Mouse (Mus musculus) Patski (cell line): Measurements from ENCODE around the gene Ildr2. TPM values are rescaled to one million over a fixed set of nuclear protein-coding genes. Genes with fewer than 3 reads are reported as not detected.

Source experiments
- ATAC-seq: fragments of 100-300 bp; one replicate; pipeline ENCODE4 v1.8.0; 2021
- CTCF ChIA-PET: fragments of 350-600 bp; sonication (Branson Sonifier 250); formaldehyde crosslinking; loops from one replicate; lab custom pipeline; 2022; ENCODE audit warnings: inconsistent platforms; lab: Charles Lee
- POLR2A ChIA-PET: fragments of 350-600 bp; sonication (Branson Sonifier 250); formaldehyde crosslinking; loops from one replicate; lab custom pipeline; 2022; ENCODE audit warnings: antibody characterized with exemption, inconsistent platforms; lab: Charles Lee
- DNase-seq: peaks from one replicate; pipeline ENCODE4 v3.0.0-alpha.2; 2011; ENCODE audit warnings: low read depth, low spot score
- H3K27me3 ChIP-seq: fragments of 371-371 bp; one replicate; pipeline ENCODE4 v1.5.1; 2021
- CTCF ChIP-seq: fragments of 100-300 bp; IDR thresholded peaks from one replicate; pipeline ENCODE4 v1.5.1; 2021
- in situ Hi-C: fragments of 300-500 bp; cut with MboI; formaldehyde crosslinking; loops from 3 replicates; pipeline ENCODE4 v1.11.1; 2018; ENCODE audit warnings: low pct_unique_long_range_greater_than_20kb, mixed read lengths
- polyA plus RNA-seq: library from polyadenylated mRNA; unstranded; gene quantifications from one replicate; pipeline ENCODE4 v1.2.3, GENCODE M21; 2021

Ildr2 gene
- polyA plus RNA-seq, 1 experiment from 2014 or later = 4.2 TPM

DNA sequence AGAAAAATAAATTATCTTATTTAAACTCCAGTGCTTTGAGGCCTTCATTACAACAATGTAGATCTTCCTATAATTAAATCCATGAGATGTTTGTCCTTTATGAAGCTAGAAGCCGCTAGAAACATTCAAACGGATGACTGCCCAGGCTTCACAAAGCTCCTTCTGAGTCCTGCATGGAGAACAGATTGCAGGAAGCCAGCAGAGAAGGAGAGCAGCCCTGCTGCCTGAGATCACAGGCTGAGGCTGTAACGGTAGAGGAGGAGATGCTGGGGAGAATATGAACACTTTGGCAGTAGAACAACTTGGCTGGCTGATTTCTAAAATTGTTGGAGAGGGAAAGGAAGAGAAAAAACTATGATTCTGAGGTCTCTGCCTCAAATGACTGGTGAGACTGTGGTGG is 76.8 kb downstream of the Ildr2 start:
- in situ Hi-C loops = no loop called here
- ATAC-seq = no peak
- POLR2A ChIA-PET = no interaction called here
- peaks cover 14% of the 10 kb centered on the region for H3K27me3 ChIP-seq
- TF ChIP-seq CTCF = no peak
- no peak for DNase-seq
- CTCF ChIA-PET = no interaction called here

GRCm38 (mm10) chr1:166339110-166339509 is 85.2 kb downstream of the Ildr2 start:
- CTCF ChIA-PET = no interaction called here
- TF ChIP-seq CTCF = no peak
- DNase-seq (no peak), ATAC-seq (no peak)
- H3K27me3 ChIP-seq = peaks cover 31% of the 10 kb centered on the region
- POLR2A ChIA-PET = interaction anchor here (0.7 kb wide), 1 partner anchor 723 kb away, joined by 3 read pairs; no protein-coding TSS in a partner anchor
- in situ Hi-C loops = no loop called here

GRCm38 (mm10) chr1:166342060-166342459 is 88.1 kb downstream of the Ildr2 start:
- in situ Hi-C loops = loop anchor here (10.0 kb wide), 1 partner anchor 547 kb away; no protein-coding TSS in a partner anchor
- ChIA-PET POLR2A (no interaction called here), CTCF (no interaction called here)
- ATAC-seq = no peak
- no peak for TF ChIP-seq CTCF
- H3K27me3 ChIP-seq = peaks cover 38% of the 10 kb centered on the region
- no peak for DNase-seq

DNA sequence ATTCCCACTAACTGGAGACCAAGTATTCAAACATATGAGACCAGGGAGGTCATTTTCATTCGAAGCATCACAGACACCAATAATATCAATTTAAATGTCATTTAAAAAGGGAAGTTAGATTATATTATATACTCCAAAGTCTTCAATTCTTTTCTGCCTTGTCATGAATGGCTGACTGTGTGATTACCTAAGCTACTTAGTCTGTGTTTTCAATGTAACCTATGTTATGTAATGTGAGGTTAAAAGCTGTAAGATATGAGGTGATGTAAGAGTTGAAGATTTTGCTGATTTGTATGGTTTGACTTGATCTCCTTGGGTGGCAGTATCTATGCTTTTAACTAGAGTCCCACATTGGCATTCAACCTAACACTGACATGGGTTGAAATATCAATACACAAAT is 88.6 kb downstream of the Ildr2 start:
- in situ Hi-C loops = loop anchor here (10.0 kb wide), 1 partner anchor 548 kb away; no protein-coding TSS in a partner anchor
- CTCF ChIA-PET = no interaction called here
- H3K27me3 ChIP-seq = peaks cover 37% of the 10 kb centered on the region
- POLR2A ChIA-PET = no interaction called here
- no peak for DNase-seq
- no peak for ATAC-seq
- TF ChIP-seq CTCF = no peak

DNA sequence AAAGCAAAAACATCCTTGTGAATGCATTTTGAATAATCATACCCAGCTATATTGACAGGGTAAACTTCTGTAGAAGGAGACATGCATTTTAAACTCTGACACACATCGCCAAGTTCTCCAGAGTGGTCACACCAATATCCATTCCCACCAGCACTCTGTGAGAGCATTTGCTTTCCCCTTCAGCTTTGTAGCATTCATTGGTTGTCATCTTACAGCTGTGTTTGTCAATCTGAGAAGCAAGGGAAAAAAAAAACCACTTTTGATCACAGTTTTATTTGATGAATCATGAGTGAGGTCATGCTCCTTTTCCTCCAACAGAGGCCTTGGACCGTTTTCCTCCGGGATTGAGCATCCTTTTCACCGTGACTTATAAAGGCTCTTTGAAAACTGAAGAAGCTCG is 89.6 kb downstream of the Ildr2 start:
- no peak for TF ChIP-seq CTCF
- DNase-seq = no peak
- ChIA-PET CTCF (no interaction called here), POLR2A (no interaction called here)
- no peak for ATAC-seq
- peaks cover 31% of the 10 kb centered on the region for H3K27me3 ChIP-seq
- in situ Hi-C loops = loop anchor here (10.0 kb wide), 1 partner anchor 549 kb away; no protein-coding TSS in a partner anchor

- in situ Hi-C loops = loop anchor here (10.0 kb wide), 1 partner anchor 550 kb away; no protein-coding TSS in a partner anchor
- ChIA-PET CTCF (no interaction called here), POLR2A (no interaction called here)
- no peak for DNase-seq
- no peak for TF ChIP-seq CTCF
- no peak for ATAC-seq
- peaks cover 31% of the 10 kb centered on the region for H3K27me3 ChIP-seq
Measured at GRCm38 (mm10) chr1:166344300-166345077, 90.5 kb downstream of the Ildr2 start.

DNA sequence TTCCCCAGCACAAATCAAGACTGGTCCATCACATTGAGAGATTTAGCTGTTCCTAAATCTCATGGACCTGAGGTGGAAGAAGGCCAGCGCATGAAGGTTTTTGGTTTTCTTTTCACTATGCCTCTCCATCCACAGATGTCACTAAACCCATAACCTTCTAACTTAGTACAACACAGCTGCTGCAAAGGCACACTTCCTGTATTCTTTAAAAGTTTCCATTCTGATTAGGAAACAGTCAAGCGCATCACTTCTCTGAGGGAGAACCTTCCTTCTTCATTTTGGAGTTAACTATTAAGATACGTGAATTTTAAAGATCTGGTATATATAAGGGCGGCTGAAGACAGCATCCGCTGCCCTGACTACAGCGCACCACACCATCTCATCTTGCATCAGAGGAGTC is 91.7 kb downstream of the Ildr2 start:
- TF ChIP-seq CTCF = no peak
- CTCF ChIA-PET = no interaction called here
- in situ Hi-C loops = loop anchor here (10.0 kb wide), 1 partner anchor 551 kb away; no protein-coding TSS in a partner anchor
- peaks cover 31% of the 10 kb centered on the region for H3K27me3 ChIP-seq
- POLR2A ChIA-PET = no interaction called here
- ATAC-seq (no peak), DNase-seq (no peak)

DNA sequence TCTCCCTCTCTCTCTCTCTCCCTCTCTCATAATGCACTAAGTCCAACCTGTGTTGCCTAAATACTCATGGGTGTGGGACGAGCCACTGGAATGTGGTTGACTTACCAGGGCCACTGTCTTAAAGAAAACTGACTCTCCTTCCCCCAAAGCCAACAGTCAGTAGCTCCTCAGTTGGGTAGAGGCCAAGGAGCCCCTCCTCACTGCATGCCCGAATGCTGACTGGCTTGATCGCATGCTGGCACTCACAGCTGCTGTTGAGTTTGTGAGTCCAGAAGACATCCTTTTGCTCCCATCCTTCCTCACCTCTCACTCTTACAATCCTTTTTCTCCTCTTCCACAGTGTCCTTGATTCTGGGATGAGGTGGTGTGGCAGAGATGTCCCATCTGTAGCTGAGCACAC is 93.0 kb downstream of the Ildr2 start:
- no peak for DNase-seq
- TF ChIP-seq CTCF = no peak
- no peak for ATAC-seq
- in situ Hi-C loops = loop anchor here (10.0 kb wide), 1 partner anchor 552 kb away; no protein-coding TSS in a partner anchor
- H3K27me3 ChIP-seq = peaks cover 28% of the 10 kb centered on the region
- POLR2A ChIA-PET = no interaction called here
- CTCF ChIA-PET = no interaction called here

GRCm38 (mm10) chr1:166349341-166349740 is 95.4 kb downstream of the Ildr2 start:
- CTCF ChIA-PET = interaction anchor here (1.3 kb wide), 1 partner anchor 11 kb away, joined by 5 read pairs; no protein-coding TSS in a partner anchor
- no peak for TF ChIP-seq CTCF
- in situ Hi-C loops = loop anchor here (10.0 kb wide), 1 partner anchor 555 kb away; no protein-coding TSS in a partner anchor
- POLR2A ChIA-PET = interaction anchor here (0.6 kb wide), 1 partner anchor 12 kb away, joined by 3 read pairs; no protein-coding TSS in a partner anchor
- DNase-seq = no peak
- ATAC-seq = no peak
- H3K27me3 ChIP-seq = peaks cover 17% of the 10 kb centered on the region

GRCm38 (mm10) chr1:166349751-166350150 is 95.8 kb downstream of the Ildr2 start:
- ChIA-PET POLR2A (no interaction called here), CTCF (no interaction called here)
- in situ Hi-C loops = loop anchor here (10.0 kb wide), 1 partner anchor 555 kb away; no protein-coding TSS in a partner anchor
- peaks cover 13% of the 10 kb centered on the region for H3K27me3 ChIP-seq
- DNase-seq (no peak), ATAC-seq (no peak)
- no peak for TF ChIP-seq CTCF
